Mouse (Mus musculus): ENCODE measurements at regions not wholly inside any gene's neighbourhood (a gene's known extent, or its start where the extent isn't known, plus 50 kb on each side); places are given as distances from the start of the nearest gene placed in this dataset.

- TF ChIP-seq CTCF (IDR thresholded peaks at IDR 0.05; ENCODE audit: low read depth) (no peak), EP300 (IDR thresholded peaks at IDR 0.05; ENCODE audit: low read depth) (no peak)
Observed at GRCm38 (mm10) chr11:85996686-85997085, 110.5 kb downstream of the Tbx4 start.
